Mouse (Mus musculus): ENCODE measurements around the gene Mapk1ip1l. TPM values are rescaled to one million over a fixed set of nuclear protein-coding genes. Genes with fewer than 3 reads are reported as not detected.

Mapk1ip1l gene
- polyA plus RNA-seq, 1 experiment from 2014 or later: 101 TPM

GRCm38 (mm10) chr14:47350974-47351373, 52.9 kb downstream of the Mapk1ip1l start:
- no peak for DNase-seq (ENCODE audit: low spot score)
- 86% methylated on average over 2 of the region's 2 CpGs for WGBS
- H3K9me3 ChIP-seq (replicated peaks): no peaks in the 10 kb centered on the region
- no peaks in the 10 kb centered on the region for H3K36me3 ChIP-seq
- H3K4me1 ChIP-seq: no peaks in the 10 kb centered on the region
- H3K27me3 ChIP-seq (ENCODE audit: low read depth, poor library complexity, severe bottlenecking): no peaks in the 10 kb centered on the region
- no peak overlapping the region for H3K27ac ChIP-seq (replicated peaks)
- no peak overlapping the region for H3K4me3 ChIP-seq

DNA sequence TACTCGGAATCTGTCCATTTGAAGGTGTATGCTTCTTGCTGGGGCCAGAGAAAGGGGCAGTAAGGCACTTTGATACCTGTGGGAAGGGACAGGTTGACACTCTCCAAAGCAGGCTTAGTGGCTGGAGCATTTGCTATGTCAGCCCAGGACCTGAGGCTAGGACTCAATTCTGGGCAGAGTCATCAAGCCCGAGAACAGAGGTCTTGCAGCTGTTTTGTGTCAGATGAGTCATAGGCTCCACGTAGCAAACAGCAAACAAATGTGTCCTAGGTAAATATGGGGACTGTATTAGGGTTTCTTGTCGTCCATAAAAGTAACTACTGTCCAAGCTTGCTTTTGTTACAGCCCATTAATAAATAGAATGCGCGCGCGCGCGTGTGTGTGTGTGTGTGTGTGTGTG, 54.2 kb downstream of the Mapk1ip1l start:
- Histone ChIP-seq H3K4me1 (no peaks in the 10 kb centered on the region), H3K27me3 (ENCODE audit: low read depth, poor library complexity, severe bottlenecking) (no peaks in the 10 kb centered on the region), H3K27ac (replicated peaks) (no peak overlapping the region), H3K9me3 (replicated peaks) (no peaks in the 10 kb centered on the region), H3K4me3 (no peak overlapping the region), H3K36me3 (no peaks in the 10 kb centered on the region)
- no peak for DNase-seq (ENCODE audit: low spot score)
- 93% methylated on average over 10 of the region's 10 CpGs for WGBS

GRCm38 (mm10) chr14:47353240-47353639, 55.2 kb downstream of the Mapk1ip1l start:
- H3K9me3 ChIP-seq (replicated peaks): no peaks in the 10 kb centered on the region
- no peak overlapping the region for H3K4me3 ChIP-seq
- 89% methylated on average over 4 of the region's 4 CpGs for WGBS
- no peaks in the 10 kb centered on the region for H3K36me3 ChIP-seq
- no peaks in the 10 kb centered on the region for H3K4me1 ChIP-seq
- no peaks in the 10 kb centered on the region for H3K27me3 ChIP-seq (ENCODE audit: low read depth, poor library complexity, severe bottlenecking)
- no peak overlapping the region for H3K27ac ChIP-seq (replicated peaks)
- no peak for DNase-seq (ENCODE audit: low spot score)

DNA sequence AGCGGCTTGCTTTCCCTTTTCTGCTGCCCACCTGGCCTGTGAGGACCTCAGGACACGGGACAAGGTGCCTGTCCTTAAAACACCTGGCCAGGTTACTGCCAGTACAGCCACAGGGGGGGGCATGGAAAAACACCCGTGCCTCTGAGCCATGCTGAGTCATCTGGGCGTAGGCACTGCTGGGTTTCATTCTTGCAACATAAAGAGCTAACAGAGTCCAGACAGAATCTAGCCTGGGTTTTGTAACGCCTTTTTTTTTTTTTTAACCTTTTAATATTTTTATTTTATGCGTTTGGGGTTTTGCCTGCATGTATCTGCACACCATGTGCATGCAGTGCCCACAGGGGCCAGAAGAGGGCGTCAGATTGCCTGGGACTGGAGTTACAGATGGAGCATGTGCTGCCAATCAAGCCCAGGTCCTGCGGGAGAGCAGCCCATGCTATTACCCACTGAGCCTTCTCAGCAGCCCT, 56.1 kb downstream of the Mapk1ip1l start:
- no peak overlapping the region for H3K27ac ChIP-seq (replicated peaks)
- DNase-seq (ENCODE audit: low spot score): no peak
- H3K36me3 ChIP-seq: no peaks in the 10 kb centered on the region
- no peaks in the 10 kb centered on the region for H3K27me3 ChIP-seq (ENCODE audit: low read depth, poor library complexity, severe bottlenecking)
- 74% methylated on average over 8 of the region's 8 CpGs for WGBS
- no peaks in the 10 kb centered on the region for H3K9me3 ChIP-seq (replicated peaks)
- H3K4me1 ChIP-seq: no peaks in the 10 kb centered on the region
- H3K4me3 ChIP-seq: no peak overlapping the region

DNA sequence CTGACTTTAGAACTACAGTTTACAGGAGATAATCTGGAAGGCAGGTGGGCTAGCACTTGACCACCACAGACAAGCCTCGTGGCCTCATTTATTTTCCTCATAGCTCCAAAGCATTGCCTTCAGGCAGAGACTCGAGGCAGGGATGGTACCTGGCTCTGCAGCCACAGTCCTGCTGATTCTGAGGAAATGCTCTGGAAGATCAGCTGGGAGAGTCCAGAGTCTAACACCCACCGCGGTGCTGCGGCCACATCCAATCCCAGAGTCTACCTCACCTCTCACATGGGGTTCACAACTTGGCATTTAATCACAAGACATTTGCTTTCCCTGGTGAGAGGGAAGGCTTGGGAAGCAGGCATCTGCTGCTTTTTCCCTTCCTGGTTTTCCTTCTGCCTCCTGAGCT, 56.9 kb downstream of the Mapk1ip1l start:
- Histone ChIP-seq H3K4me3 (no peak overlapping the region), H3K36me3 (no peaks in the 10 kb centered on the region), H3K27ac (replicated peaks) (no peak overlapping the region), H3K4me1 (no peaks in the 10 kb centered on the region), H3K27me3 (ENCODE audit: low read depth, poor library complexity, severe bottlenecking) (no peaks in the 10 kb centered on the region), H3K9me3 (replicated peaks) (no peaks in the 10 kb centered on the region)
- DNase-seq (ENCODE audit: low spot score): no peak
- 76% methylated on average over 5 of the region's 5 CpGs for WGBS

GRCm38 (mm10) chr14:47356622-47357021, 58.6 kb downstream of the Mapk1ip1l start:
- Histone ChIP-seq H3K4me1 (no peaks in the 10 kb centered on the region), H3K27ac (replicated peaks) (no peak overlapping the region), H3K9me3 (replicated peaks) (no peaks in the 10 kb centered on the region), H3K36me3 (no peaks in the 10 kb centered on the region), H3K4me3 (no peak overlapping the region), H3K27me3 (ENCODE audit: low read depth, poor library complexity, severe bottlenecking) (no peaks in the 10 kb centered on the region)
- DNase-seq (ENCODE audit: low spot score): no peak
- WGBS: 82% methylated on average over 3 of the region's 3 CpGs

DNA sequence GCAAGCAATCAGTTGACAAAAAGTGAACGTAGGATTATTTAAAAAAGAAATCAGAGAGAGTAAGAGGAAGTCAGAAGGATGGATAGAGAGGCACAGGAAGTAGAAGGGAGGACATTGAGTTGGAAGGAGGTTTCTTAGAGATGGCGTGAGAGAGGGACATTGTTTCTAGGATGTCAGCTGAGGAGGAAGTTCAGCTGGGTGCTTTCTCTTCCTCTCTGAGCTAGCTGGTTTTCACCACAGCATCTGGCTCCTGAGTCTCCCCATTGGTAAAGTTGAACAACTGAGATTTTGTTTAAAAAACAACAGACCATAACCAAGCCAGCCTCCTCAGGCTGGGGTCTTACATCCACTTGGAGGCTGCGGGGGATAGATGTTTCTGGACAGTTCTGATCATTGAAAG, 61.5 kb downstream of the Mapk1ip1l start:
- 82% methylated on average over 3 of the region's 3 CpGs for WGBS
- Histone ChIP-seq H3K27ac (replicated peaks) (no peak overlapping the region), H3K27me3 (ENCODE audit: low read depth, poor library complexity, severe bottlenecking) (no peaks in the 10 kb centered on the region), H3K36me3 (no peaks in the 10 kb centered on the region), H3K9me3 (replicated peaks) (no peaks in the 10 kb centered on the region), H3K4me1 (no peaks in the 10 kb centered on the region), H3K4me3 (no peak overlapping the region)
- DNase-seq (ENCODE audit: low spot score): no peak

DNA sequence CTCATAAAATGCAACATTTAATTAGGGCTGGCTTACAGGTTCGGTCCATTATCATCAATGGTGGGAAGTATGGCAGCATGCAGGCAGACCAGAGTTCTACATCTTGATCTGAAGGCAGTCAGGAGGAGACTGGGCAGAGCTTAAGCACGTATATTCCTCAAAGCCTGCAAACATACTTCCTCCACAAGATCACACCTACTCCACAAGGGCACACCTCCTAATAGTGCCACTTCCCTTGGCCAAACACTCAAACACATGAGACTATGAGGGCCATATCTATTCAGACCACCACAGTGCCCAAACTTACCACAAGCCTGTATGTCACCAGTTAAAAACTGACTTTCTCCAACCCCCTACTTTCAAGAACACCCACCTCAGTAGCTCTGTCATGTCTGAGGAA, 63.4 kb downstream of the Mapk1ip1l start:
- Histone ChIP-seq H3K27me3 (ENCODE audit: low read depth, poor library complexity, severe bottlenecking) (no peaks in the 10 kb centered on the region), H3K36me3 (no peaks in the 10 kb centered on the region), H3K4me3 (no peak overlapping the region), H3K27ac (replicated peaks) (no peak overlapping the region), H3K4me1 (peaks cover 6% of the 10 kb centered on the region), H3K9me3 (replicated peaks) (no peaks in the 10 kb centered on the region)
- no peak for DNase-seq (ENCODE audit: low spot score)
- WGBS: 89% methylated on average over 2 of the region's 2 CpGs

- peaks cover 9% of the 10 kb centered on the region for H3K4me1 ChIP-seq
- no peaks in the 10 kb centered on the region for H3K36me3 ChIP-seq
- DNase-seq (ENCODE audit: low spot score): no peak
- no peak overlapping the region for H3K4me3 ChIP-seq
- H3K27me3 ChIP-seq (ENCODE audit: low read depth, poor library complexity, severe bottlenecking): no peaks in the 10 kb centered on the region
- no peak overlapping the region for H3K27ac ChIP-seq (replicated peaks)
- 85% methylated on average over 9 of the region's 9 CpGs for WGBS
- no peaks in the 10 kb centered on the region for H3K9me3 ChIP-seq (replicated peaks)
These were observed 63.8 kb downstream of the Mapk1ip1l start for GRCm38 (mm10) chr14:47361899-47362298.

DNA sequence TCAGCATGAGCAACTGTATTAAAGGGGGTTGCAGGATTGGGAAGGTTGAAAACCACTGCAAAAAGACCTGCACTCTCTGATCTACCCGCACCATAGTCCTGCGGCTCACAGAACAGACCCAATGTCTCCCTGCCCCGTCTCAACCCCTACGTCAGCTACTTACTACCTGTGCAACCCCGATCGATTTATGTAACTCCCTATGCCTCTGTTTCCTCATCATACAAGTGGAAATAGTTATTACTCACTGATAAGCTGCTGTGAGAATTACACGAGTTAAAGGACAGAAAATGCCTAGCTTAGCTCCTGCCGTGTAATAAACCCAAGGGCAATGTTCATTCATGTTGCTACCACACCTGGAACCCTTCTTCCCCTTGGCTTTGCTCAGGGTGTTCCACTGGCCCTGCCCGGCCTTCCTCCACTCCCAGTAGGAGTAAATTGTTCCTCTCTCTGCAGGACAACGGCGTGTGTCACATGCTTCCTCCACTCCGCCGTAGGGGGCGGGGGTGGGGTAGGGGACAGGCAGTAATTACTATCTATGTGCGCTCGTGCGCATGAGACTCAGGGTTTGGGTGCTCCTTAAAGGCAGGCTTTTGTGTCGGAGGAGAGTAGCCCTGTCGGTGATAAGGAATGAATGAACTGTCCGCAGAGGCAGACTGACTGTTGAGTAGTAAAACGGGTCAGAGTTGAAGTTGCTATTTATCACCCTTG, 66.8 kb downstream of the Mapk1ip1l start:
- Histone ChIP-seq H3K4me3 (no peak overlapping the region), H3K4me1 (peaks cover 20% of the 10 kb centered on the region), H3K27me3 (ENCODE audit: low read depth, poor library complexity, severe bottlenecking) (no peaks in the 10 kb centered on the region), H3K27ac (replicated peaks) (no peak overlapping the region), H3K9me3 (replicated peaks) (no peaks in the 10 kb centered on the region), H3K36me3 (no peaks in the 10 kb centered on the region)
- no peak for DNase-seq (ENCODE audit: low spot score)
- 52% methylated on average over 21 of the region's 21 CpGs for WGBS

GRCm38 (mm10) chr14:47366881-47367321, 68.8 kb downstream of the Mapk1ip1l start:
- DNase-seq (ENCODE audit: low spot score): no peak
- Histone ChIP-seq H3K4me1 (peaks cover 24% of the 10 kb centered on the region), H3K27ac (replicated peaks) (no peak overlapping the region), H3K9me3 (replicated peaks) (no peaks in the 10 kb centered on the region), H3K36me3 (no peaks in the 10 kb centered on the region), H3K4me3 (no peak overlapping the region), H3K27me3 (ENCODE audit: low read depth, poor library complexity, severe bottlenecking) (0 out of 2 replicates have a peak, but pooled peaks cover 4% of the 10 kb centered on the region)
- WGBS: 87% methylated on average over 7 of the region's 7 CpGs

DNA sequence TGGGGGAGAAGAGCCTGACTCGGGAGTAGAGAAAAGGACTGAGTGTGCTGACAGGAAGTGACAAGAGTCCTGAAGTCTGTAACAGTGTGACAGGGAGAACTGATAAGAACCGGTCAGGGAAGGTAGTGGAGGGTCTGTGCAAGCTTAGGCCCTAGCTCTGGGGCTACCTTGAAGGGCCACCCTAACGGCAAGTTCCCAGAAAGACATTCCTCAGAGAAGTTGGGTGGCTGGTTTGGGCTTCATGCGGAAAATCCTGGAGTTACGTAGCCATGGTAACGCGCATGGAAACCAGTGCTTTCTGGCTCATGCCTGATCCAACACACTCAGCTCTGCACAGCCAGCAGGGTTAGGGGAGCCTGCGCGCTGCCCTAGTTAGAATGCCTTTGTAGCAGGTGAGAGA, 69.4 kb downstream of the Mapk1ip1l start, which contains the start of gene Lgals3:
TSS of gene Lgals3 (plus strand) at position 291 of the 400 bp plus-strand sequence.
- DNase-seq (ENCODE audit: low spot score): peak; percentile 69
- Histone ChIP-seq H3K4me1 (peaks cover 24% of the 10 kb centered on the region), H3K9me3 (replicated peaks) (no peaks in the 10 kb centered on the region), H3K27ac (replicated peaks) (peak within 1 kb of the TSS; percentile 69), H3K36me3 (no peaks in the 10 kb centered on the region), H3K27me3 (ENCODE audit: low read depth, poor library complexity, severe bottlenecking) (peaks cover 10% of the 10 kb centered on the region), H3K4me3 (no peak within 1 kb of the TSS)
- 46% methylated on average over 9 of the region's 9 CpGs for WGBS

DNA sequence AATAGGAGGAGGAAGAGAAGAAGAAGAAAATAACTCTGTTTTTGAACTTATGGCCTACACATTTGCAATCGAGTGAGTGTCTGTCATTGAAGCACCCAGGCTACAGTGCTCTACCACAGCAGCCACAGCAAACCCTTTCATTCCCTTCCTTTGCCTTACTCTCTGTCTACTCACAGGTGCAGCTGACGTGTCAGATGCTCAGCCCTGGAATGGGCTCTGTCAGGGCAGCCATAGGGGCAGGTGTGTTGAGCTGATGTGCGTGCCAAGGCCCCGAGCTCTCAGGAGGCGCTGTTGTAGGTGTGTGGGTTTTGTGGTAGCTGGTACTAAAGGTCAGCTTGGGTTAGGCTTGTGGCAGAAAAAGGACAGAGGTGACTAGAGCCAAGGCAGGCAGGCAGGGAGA, 71.7 kb downstream of the Mapk1ip1l start:
- DNase-seq (ENCODE audit: low spot score): no peak
- Histone ChIP-seq H3K27ac (replicated peaks) (no peak overlapping the region), H3K9me3 (replicated peaks) (no peaks in the 10 kb centered on the region), H3K36me3 (no peaks in the 10 kb centered on the region), H3K27me3 (ENCODE audit: low read depth, poor library complexity, severe bottlenecking) (peaks cover 33% of the 10 kb centered on the region), H3K4me3 (no peak overlapping the region), H3K4me1 (peaks cover 38% of the 10 kb centered on the region)
- WGBS: 86% methylated on average over 5 of the region's 5 CpGs

All from midbrain, embryonic 10.5 days (tissue).